In the genomic region with DNA sequence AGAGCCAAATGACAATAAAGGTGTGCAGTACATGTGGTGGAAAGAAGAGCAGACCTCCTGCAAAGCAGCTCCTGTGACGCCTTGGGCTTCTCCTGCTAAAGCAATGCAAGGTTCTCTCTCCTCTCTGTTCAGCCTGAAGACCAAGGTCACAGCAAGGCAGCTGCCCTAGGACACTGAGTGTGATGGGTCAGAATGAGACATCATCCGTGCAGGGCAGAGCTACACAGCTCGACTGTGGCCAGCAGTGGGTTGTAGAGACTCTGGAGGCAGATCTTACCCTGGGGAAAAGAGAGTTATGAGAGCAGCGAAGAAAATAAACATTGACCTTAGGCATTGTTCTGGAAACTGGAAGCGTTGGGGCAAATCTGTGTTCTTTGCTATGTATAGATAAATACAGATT, we compare ENCODE assay signal across 20 mouse cellular contexts.
DNase-seq lines count a peak whose midpoint lies in the region; ATAC-seq and TF ChIP-seq lines count a peak whose summit lies in the region.
"Had no signal": no experiment of that assay in that cellular context is flagged by ENCODE, and none has a peak within 500 bp of the region (broad histone marks: within the 10 kb centered on the region; RNA-seq: fewer than 3 reads in every experiment).

No protein-coding gene starts in this region.

- 44% methylated on average over 5 of the region's 5 CpGs for WGBS in kidney, embryonic 16.5 days

- H3K27ac ChIP-seq in gastrocnemius, adult 2 months, result peak overlapping the region; percentile 51
- H3K27ac ChIP-seq in kidney, embryonic 16.5 days (ENCODE audit: low read length), result peak overlapping the region; percentile 45; the same call in 1 of the 2 replicates
- H3K27ac ChIP-seq: embryonic facial prominence, embryonic 10.5 days; forebrain, embryonic 15.5 days; liver, embryonic 12.5 days; lung, embryonic 15.5 days; macrophage; midbrain, embryonic 12.5 days had no signal

- no peak for TF ChIP-seq CTCF in gastrocnemius, adult 2 months (IDR thresholded peaks at IDR 0.05)

- H3K4me3 ChIP-seq in gastrocnemius, adult 2 months, result no peak overlapping the region
- H3K4me3 ChIP-seq in kidney, embryonic 16.5 days (ENCODE audit: low read length), result no peak overlapping the region
- H3K4me3 ChIP-seq: embryonic facial prominence, embryonic 10.5 days; forebrain, embryonic 15.5 days; liver, embryonic 12.5 days; lung, embryonic 15.5 days; midbrain, embryonic 12.5 days had no signal

- intact Hi-C loops in gastrocnemius, adult 2 months (cut with DNase I), result no loop called here

- peaks cover 36% of the 10 kb centered on the region for H3K4me1 ChIP-seq in kidney, embryonic 16.5 days (ENCODE audit: insufficient read depth, low read length)

- H3K27me3 ChIP-seq in kidney, embryonic 16.5 days (ENCODE audit: insufficient read depth, low read length), result no peaks in the 10 kb centered on the region
- H3K27me3 ChIP-seq: forebrain, embryonic 15.5 days; liver, embryonic 12.5 days; lung, embryonic 15.5 days; midbrain, embryonic 12.5 days had no signal

- DNase-seq in gastrocnemius, adult 2 months, result no peak
- DNase-seq in gastrocnemius, postnatal 10 days, result no peak
- DNase-seq in kidney, adult 8-10 months, result no peak
- peak; percentile 34 for DNase-seq in adrenal gland, postnatal 14 days
- DNase-seq in adrenal gland, postnatal 36 days, result peak; percentile 55 to 56
- DNase-seq: cerebellum, adult 8-10 months; gastrocnemius, postnatal 36 days; heart, postnatal 10 days; kidney, adult 11 months; kidney, postnatal 25 days; layer of hippocampus, adult 9-11 months; thymus, postnatal 14 days had no signal

- no peak overlapping the region for H3K9ac ChIP-seq in kidney, embryonic 16.5 days (replicated peaks; ENCODE audit: low read length)
- H3K9ac ChIP-seq: forebrain, embryonic 15.5 days; liver, embryonic 12.5 days; lung, embryonic 15.5 days; midbrain, embryonic 12.5 days had no signal

- no peak overlapping the region for H3K4me2 ChIP-seq in kidney, embryonic 16.5 days (replicated peaks; ENCODE audit: low read depth, low read length)
- H3K4me2 ChIP-seq: forebrain, embryonic 15.5 days; liver, embryonic 12.5 days; lung, embryonic 15.5 days; midbrain, embryonic 12.5 days had no signal

- H3K9me3 ChIP-seq in kidney, embryonic 16.5 days (ENCODE audit: low read length), result no peaks in the 10 kb centered on the region
- H3K9me3 ChIP-seq: embryonic facial prominence, embryonic 10.5 days; forebrain, embryonic 15.5 days; liver, embryonic 12.5 days; lung, embryonic 15.5 days; midbrain, embryonic 12.5 days had no signal

- no peak for ATAC-seq in kidney, embryonic 16.5 days (ENCODE audit: low FRiP score, low TSS enrichment)
- no peak for ATAC-seq in megakaryocyte-erythroid progenitor cell, adult 5-6 weeks (replicated peaks; ENCODE audit: low FRiP score, low TSS enrichment, poor library complexity, severe bottlenecking)
- ATAC-seq: forebrain, embryonic 15.5 days; liver, embryonic 12.5 days had no signal

- H3K36me3 ChIP-seq in kidney, embryonic 16.5 days (ENCODE audit: insufficient read depth, low read length), result no peaks in the 10 kb centered on the region
- H3K36me3 ChIP-seq: embryonic facial prominence, embryonic 10.5 days; forebrain, embryonic 15.5 days; liver, embryonic 12.5 days; lung, embryonic 15.5 days; midbrain, embryonic 12.5 days had no signal

Comparison
In these comparisons a context has a peak if more than half of its experiments do, and no peak if none do; other contexts are left out.
1. DNase-seq: peak in adrenal gland, postnatal 14 days (single experiment) and adrenal gland, postnatal 36 days (2 of 2); none in gastrocnemius, adult 2 months (single experiment), gastrocnemius, postnatal 10 days (single experiment) and kidney, adult 8-10 months (0 of 2).